Mouse (Mus musculus): ENCODE results near the gene Tectb. TPM values are rescaled to one million over a fixed set of nuclear protein-coding genes. Genes with fewer than 3 reads are reported as not detected.
"Not testable (repeated sequence)": the region's sequence is repeated elsewhere in the genome, so short reads cannot be mapped to it uniquely, and the experiment has no call there.

Gene Tectb
- total RNA-seq (2021): not detected

DNA sequence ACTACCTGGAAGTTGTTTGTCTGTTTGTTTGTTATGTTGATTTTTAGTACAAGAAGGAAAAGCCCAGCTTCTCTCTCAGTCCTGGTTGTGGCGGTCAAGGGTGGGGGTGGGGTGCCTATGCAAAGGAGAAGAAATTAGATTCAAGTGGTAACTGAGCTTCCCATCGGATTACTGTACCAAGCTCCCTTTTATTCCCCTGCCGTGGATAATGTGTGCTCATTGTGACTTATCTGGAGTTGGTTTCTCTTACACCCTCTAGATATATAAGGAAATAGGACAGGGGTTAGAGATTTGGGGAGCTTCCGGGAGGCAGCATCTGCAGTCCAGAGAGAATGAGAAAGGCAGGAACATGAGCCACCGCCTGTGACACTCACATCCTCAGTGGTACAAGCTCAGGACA is at the start of gene Tectb:
Gene Tectb, plus strand, starts transcription at position 301 of the 400 bp plus-strand sequence.
- intact Hi-C loops (cut with DNase I): no loop called here
- no peak for DNase-seq (ENCODE audit: low spot score in 2 of 2)

DNA sequence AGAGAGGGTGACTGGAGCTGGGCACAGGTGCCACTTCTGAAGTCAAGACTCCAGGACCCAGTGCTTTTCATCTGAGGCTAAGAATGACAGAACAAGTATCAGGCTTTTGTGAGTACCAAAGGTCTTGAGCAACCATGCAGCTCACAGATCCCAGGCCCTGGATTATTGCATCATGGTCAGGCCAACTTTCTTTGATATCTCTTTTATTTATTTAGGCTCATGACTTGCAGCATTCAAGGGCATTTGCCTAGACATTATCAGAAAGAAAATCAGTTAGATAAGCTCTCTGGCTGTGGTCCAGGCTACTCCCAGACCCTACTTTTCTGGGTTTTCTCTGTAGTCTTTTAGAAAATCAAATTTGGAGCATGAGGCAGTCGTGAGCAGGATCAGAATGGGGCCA is 48.8 kb upstream of the Tectb start:
- intact Hi-C loops (cut with DNase I): no loop called here
- DNase-seq (ENCODE audit: low spot score in 2 of 2): no peak

DNA sequence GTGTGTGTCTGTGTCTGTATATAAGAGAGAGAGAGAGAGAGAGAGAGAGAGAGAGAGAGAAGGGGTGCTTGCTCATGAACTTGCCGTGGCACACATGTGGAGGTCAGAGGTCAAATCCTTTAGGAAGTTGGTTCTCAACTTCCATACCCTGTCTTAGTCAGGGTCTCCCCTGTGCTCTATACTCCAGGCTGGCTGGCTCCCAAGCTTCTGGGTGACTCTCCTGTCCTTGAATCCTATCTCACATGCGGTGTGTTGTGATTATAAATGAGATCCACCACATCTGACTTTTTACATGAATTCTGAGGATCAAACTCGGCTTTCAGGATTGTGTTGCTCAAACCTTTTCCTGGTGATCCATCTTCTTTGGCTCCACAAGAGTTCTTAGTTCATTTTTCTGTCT is 48.1 kb upstream of the Tectb start:
- intact Hi-C loops (cut with DNase I): no loop called here
- no peak for DNase-seq (ENCODE audit: low spot score in 2 of 2)

DNA sequence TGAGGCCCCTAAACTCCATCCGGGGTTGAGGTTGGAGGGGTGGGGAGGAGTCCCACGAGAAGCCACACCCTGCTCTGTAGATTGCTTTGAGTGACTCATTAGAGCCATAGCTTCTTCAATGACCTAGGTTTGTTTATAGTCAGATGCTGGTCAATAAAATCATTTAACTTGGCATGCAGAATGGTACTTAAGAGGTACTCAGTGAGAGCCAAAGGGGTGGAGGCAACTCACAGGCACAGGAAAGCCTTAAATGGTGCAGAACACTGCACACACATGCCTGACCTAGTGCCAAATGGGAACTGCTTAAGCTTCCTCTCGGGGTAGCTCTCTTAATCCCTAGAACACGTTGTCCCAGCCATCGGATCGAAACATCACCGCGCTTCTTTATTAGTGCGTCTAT is 46.0 kb upstream of the Tectb start:
- no peak for DNase-seq (ENCODE audit: low spot score in 2 of 2)
- intact Hi-C loops (cut with DNase I): no loop called here

DNA sequence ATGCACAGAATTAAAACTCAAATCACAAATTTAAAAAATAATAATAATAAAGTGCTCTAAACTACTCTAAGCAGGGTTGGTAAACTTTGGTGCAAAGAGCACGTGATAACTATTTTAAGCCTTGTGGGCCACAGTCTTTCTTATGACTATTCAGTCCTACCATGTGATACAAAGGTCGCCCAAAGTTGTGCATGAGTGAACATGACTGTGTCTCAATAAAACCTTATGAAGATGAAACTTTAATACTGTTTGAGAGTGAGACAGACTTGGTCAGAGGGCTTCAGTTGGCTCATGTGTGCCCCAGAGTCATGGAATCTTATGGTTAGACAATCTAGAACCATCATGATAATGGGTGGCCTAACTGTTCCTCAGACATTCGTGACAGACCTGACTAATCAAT is 44.6 kb upstream of the Tectb start:
- intact Hi-C loops (cut with DNase I): no loop called here
- no peak for DNase-seq (ENCODE audit: low spot score in 2 of 2)

DNA sequence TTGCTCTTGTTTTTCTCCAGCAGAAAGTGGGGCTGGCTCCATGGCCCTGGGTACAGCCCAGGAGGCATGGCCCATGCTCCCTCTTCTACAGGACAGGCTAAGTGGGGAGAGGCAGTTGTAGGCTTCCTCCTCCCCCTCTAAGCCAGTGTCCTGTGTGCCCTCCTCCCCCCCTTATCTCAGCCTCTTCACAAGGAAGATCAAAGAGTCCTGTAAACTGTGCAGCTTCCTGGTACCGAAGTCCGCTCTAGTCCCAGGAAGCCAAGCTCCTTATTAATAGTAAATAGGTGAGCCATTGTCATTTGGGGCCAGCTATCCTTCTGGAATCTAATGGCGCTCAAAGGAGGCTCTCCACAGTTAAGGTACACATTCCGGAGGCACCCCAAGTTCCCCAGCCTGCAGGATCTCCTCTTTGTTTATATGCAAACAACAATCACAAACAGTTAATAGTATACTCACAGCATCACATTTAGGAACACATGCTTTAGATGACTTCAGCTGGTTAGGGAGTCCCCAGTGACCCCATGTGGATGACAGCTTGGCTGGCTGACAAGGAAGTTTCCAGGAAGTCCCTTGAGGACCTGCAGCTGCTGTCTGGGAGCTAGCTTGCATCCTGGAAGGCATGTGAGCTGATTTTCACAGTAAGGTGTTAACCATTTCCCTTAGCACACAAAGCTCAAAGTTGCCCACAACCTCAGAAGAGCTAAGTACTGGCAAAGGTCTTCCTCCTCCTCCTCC is 43.7 kb upstream of the Tectb start:
- intact Hi-C loops (cut with DNase I): no loop called here
- no peak for DNase-seq (ENCODE audit: low spot score in 2 of 2)

DNA sequence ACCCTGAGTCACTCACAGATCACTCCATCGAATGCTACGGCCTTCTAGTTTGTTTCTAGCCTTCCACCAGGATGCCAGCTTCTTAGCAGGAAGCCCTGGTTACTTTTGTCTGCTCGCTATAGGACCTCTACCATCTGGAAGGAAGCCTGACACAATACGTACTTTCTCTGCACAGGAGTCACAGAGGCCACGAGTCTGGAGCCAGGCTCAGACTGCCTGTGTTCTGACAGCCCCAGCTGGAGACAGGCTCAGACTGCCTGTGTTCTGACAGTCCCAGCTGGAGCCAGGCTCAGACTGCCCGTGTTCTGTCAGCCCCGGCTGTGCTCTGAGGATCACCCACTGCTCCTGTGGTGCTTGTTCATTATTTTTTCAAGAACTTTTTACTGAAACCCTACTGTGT is 42.6 kb upstream of the Tectb start:
- intact Hi-C loops (cut with DNase I): no loop called here
- DNase-seq (ENCODE audit: low spot score in 2 of 2): no peak

DNA sequence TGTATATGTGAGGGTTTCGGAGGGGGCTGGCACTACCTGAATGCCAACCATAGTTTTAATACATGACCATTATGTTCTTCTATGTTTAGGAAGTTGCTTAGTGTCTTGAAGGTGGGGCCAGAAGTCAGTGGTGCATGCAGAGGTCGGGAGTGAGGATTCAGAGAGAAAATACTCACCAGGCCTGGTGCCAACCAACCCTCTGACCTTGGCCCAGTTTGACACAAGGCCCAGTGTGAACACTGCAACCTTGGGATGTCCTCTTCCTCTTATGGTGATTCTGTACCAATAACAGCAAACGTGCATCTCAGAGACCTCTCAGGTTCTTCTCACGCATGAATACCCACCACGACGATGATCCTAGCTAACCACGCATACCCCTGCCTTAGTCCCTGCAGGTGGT is 42.0 kb upstream of the Tectb start:
- intact Hi-C loops (cut with DNase I): no loop called here
- DNase-seq (ENCODE audit: low spot score in 2 of 2): no peak

DNA sequence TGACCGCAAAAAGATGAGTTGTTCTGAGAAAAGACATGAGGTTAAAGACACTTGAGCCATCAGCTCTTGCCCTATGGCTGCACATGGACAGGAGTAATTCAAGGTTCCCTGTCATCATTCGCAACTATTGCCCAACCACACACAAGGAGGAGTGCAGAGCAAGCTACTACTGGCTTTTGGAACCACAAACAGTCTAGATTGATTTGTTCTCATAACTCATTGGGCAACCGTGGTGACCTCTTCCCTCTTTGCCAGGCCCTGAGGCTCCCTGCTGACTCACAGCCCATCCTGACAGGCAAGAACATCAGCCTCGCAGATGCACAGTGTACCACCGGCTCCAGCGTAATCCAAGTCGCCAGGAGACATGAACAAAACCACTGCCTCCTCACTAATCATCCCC is 41.2 kb upstream of the Tectb start:
- intact Hi-C loops (cut with DNase I): no loop called here

DNA sequence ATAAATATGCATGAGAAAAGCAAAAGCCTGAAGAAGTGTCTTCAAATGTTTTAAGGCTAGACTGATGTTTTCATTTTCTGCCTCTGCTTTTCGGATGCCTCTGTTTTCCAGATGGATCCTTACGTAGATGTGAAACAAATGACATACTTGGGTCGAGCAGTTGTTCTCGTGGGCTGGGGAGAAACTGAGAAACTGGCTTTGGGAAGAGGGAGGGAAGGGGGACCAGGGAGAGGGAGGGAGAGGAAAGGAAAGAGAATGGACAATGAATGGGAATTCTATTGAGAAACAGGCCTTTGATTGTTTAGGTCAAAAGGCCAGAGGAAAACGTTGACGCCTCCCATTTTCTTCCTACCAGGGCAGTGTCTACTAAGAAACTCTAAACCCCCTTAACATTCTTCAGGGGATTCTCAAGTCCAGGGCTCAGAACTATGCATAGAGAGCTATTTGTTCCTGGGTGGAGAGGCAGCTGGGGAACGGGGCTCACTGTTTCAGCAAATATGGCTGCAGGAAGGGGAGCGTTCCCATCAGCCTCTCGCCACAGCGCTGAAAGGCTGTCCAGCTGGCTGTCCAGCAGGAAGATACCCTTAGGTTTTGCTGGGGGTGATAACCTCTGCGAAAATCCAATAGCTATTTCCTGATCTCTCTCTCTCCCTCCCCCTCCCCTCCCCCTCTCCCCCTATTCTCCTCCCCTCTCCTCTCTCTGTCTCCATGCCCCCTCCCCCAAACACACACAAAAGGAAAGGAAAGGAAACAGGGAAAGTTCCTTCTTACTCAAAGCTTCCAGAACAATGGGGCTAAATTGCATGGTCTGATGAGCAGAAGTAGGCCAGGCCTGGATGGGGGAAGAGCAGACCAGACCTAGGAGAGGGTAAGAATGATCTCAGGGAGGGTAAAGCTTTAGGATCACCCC is 36.9 kb upstream of the Tectb start:
- intact Hi-C loops (cut with DNase I): no loop called here
- DNase-seq (ENCODE audit: low spot score in 2 of 2): no peak

More for the DNA sequence above, 41.2 kb upstream of the Tectb start:
- no peak for DNase-seq (ENCODE audit: low spot score in 2 of 2)

DNA sequence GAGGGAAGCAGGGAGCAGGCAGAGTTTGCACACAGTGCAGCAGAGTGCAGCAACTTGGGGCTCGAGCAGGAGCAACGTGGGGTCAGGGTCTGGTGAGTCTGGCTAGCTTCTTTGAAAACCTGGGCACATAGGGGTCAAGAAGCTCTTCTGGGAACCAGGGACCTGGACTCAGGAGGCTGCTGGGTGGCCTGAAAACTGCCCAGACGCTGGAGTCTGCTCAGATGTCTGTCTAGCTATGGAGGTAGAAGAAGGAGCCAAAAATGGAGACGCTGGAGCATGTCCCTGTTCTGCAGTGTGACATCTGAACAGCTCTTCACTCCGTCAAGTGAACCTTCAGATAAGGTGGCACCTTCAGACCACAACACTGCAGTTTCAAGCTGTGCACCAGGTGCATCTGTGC is 35.8 kb upstream of the Tectb start:
- no peak for DNase-seq (ENCODE audit: low spot score in 2 of 2)
- intact Hi-C loops (cut with DNase I): no loop called here

DNA sequence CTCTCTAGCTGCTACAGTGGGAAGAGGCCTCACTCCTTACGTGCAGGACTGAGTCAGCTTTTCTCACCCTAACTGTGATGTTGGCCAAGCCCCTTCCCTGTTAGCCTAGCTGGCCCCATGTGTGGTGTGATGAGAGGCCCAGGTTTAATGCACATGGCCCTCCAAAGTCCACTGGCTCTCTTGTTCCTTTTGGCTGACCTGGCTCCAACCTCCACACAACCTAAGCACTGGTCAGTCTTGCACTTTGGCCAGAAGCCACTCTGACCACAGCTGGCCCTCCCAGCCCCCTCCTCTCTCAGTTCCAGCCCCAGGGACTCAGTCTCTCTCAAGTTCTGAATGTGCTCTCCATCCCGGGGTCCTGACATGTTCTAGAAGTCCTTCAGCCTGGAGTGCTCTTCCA is 35.4 kb upstream of the Tectb start:
- no peak for DNase-seq (ENCODE audit: low spot score in 2 of 2)
- intact Hi-C loops (cut with DNase I): no loop called here

DNA sequence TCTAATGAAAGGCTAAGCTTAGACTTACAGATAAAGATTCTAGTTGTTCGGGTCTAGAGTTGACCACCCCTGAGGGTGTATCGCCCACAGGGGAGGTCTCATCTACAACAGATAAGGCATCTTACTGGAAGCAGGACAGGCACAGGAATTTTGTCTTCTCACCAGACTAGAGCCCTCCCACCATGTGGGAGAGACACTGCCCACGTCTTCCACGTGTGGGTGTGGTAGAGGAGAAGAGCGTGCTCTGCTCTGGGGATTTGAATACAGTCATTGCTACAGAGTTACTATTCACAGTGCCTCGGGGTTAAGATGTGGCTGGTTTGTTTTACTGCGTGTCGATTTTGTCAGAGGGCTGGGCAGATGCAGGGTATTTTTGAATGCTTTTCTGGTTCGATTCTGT is 33.0 kb upstream of the Tectb start:
- intact Hi-C loops (cut with DNase I): no loop called here
- no peak for DNase-seq (ENCODE audit: low spot score in 2 of 2)

DNA sequence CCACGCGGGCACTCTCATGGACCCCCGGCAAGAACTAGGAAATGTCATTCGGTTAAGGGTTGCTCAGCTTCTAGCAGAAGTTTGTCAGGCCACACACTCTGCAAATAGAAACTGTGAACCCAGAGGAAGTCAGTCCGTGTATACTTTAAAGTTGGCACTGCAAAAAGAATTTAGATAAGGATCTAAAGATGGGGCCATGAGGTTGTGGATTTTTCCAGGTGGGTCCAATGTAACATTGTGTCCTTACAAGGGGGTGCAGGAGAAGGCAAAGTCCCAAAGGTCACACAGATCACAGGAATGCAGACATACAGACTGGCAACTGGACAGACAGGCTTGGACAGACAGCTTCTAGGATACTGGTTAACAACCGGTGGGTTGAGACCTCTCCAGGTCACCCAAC is 32.4 kb upstream of the Tectb start:
- no peak for DNase-seq (ENCODE audit: low spot score in 2 of 2)
- intact Hi-C loops (cut with DNase I): no loop called here

DNA sequence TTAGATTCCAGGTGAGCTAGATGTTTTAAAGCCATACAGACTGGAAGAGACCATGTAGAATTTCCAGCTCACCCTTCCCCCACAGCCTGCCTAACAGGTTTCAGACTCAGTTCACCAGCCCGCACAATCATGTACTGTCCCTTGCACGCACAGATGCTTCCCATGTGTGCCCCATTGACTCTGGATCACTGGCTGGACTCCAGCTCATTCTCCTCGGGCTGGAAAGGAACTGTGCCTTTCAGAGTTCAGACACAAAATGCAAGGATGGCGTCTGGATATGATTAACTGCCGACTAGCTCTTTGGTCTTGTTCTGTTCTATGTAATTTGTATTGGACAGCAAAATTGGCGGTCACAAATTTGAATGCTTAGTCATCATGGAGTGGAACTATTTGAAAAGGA is 30.9 kb upstream of the Tectb start:
- intact Hi-C loops (cut with DNase I): no loop called here
- no peak for DNase-seq (ENCODE audit: low spot score in 2 of 2)

DNA sequence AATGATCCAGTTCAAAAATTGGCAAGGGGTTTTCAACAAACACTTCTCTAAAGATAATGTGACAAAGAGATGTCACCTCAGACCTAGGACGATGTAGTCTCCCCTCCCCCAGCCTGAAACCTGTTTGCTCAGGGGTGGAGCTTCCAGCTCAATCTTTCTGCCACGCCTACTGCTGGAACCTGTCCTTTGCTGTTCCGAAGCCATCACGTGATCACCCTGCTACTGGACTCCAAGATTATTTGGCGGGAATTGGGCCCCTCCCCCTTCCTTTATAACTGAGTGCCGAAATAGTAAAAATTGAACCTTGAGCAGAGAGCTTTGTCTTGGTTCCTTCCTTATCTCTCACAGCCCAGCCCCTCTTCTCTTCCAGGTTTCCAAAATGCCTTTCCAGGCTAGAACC is 28.3 kb upstream of the Tectb start:
- intact Hi-C loops (cut with DNase I); DNase-seq (ENCODE audit: low spot score in 2 of 2): not testable (repeated sequence)

DNA sequence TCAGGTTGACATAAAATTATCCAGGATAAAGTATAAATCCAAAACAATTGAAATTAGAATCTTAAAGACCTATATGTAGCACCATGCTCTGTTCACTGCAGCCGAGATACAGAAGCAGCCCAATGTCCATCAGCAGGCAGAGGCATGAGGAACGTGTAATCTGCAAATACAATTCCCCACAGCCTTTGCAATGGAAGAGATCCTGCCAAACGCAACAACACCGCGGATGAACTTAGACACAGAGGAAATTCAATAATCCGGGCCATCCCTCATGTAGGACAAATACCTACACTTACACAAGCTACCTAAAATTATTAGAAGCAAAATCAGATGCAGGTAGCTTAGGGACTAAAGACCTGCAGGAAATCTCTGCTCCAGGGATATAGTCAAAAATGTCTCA is 27.6 kb upstream of the Tectb start:
- DNase-seq (ENCODE audit: low spot score in 2 of 2): no peak
- intact Hi-C loops (cut with DNase I): no loop called here

DNA sequence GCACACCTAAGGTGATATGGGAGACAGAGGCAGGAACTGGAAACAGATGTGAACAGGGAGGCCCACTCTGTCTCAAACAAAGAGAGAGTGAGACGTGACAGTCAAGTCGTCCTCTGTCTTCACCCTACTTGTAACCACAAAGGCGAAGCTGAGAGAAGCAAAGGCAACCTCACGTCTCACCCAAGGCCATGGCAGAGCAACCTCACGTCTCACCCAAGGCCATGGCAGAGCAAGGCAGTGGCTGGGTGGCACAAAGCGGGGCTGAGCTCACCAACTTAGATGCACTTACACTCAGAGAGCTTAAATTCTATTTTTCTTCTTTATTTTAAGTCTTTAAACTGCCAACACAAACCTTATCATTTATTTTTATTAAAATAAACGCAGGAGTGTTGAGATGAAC is 23.5 kb upstream of the Tectb start:
- intact Hi-C loops (cut with DNase I): no loop called here
- no peak for DNase-seq (ENCODE audit: low spot score in 2 of 2)

DNA sequence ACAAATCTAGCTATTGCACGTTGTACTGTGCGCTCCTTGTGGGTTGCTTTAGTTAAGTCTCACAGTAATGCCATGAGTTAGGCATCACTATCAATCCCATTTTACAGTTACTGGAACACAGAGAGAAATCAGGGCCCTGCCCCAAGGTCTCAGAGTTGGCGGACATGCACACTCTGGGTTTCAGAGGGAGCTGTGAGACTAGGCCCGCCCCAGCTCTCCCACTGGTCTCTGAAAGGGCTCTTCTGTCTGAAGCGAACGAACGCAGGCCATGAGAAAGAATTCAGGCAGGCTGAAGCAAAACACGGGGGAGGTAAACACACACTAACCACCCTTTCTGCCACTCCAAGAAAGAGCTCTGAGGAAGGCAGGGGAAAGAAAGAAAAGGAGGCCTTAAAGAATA is 21.9 kb upstream of the Tectb start:
- DNase-seq (ENCODE audit: low spot score in 2 of 2): no peak
- intact Hi-C loops (cut with DNase I): no loop called here

DNA sequence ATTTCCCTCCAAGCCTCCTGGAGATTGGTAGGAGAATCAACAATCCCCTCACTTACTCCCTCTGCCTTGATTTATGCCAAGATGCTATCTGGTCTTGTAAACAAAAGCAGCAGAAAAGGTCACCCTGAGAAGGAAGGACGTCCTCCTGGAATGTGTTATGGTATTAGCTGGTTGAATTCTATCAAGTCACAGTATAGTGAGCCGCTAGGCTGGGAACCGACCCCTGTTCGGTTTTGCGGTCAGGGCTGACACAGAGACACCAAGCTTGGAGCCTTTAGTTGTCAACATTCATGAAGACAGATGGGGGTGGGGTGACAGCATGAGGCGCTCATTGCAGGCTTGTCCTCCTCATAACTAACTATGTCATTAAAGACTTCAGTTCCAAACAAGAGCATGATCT is 20.7 kb upstream of the Tectb start:
- intact Hi-C loops (cut with DNase I): no loop called here
- no peak for DNase-seq (ENCODE audit: low spot score in 2 of 2)

DNA sequence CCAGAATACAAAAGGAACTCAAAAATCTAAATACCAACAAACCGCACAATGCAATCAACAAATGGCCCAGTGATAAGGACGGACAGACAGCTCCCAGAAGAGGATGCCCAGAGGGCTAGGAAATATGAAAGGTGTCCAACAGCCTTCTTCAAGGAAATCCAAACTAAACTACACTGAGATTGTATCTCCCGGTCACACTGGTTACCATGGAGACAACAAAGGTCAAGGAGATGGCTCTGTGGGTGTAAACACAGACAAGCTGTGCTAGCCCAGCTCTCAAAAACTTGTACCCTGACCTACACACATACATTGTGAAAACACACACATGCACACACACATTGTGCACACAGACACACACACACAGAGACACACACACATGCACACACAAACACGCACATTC is 18.3 kb upstream of the Tectb start:
- intact Hi-C loops (cut with DNase I): no loop called here
- DNase-seq (ENCODE audit: low spot score in 2 of 2): no peak

All from left cerebral cortex, postnatal 25 days (tissue).